Mouse (Mus musculus) left cerebral cortex, adult 8-10 months (tissue): ENCODE measurements around the gene Emc6. TPM values are rescaled to one million over a fixed set of nuclear protein-coding genes. Genes with fewer than 3 reads are reported as not detected.

Experiments
- DNase-seq, 2 experiments: peaks; one replicate each; pipeline ENCODE4 v3.0.0; 2022; ENCODE audit warnings: low spot score in 2 of 2
- total RNA-seq, 4 experiments: library from RNA; stranded (reverse); gene quantifications; 2 replicates each; pipeline ENCODE4 v1.2.4; 2022

The Emc6 gene
- total RNA-seq, 4 experiments from 2014 or later, result 39.9 to 46.8 (median 42.9) TPM

- no peak for DNase-seq
Observed at GRCm38 (mm10) chr11:73126495-73126894, 50.3 kb downstream of the Emc6 start.

Other genes with a start within 250 kb of the Emc6 start
- gene Atp2a3, start 215.9 kb downstream of the Emc6 start, total RNA-seq, result 1 to 10 TPM; 6.5 to 8.0 (median 7.1) TPM
- under 1 TPM; 0.21 to 0.89 (median 0.41) TPM for gene P2rx1, start 177.9 kb downstream of the Emc6 start, total RNA-seq
- 100 to 1,000 TPM; 107 to 111 (median 108) TPM for gene Camkk1, start 158.0 kb downstream of the Emc6 start, total RNA-seq
- 1 to 10 TPM; 8.4 to 9.4 (median 9.2) TPM for gene Ncbp3, start 129.3 kb downstream of the Emc6 start, total RNA-seq
- under 1 TPM; 0.18 to 0.37 (median 0.29) TPM for gene Itgae, start 86.5 kb downstream of the Emc6 start, total RNA-seq
- under 1 TPM in 3 of 4 experiments, not detected in 1; 0.14 to 0.30 (median 0.22) TPM for gene Haspin, start 38.7 kb downstream of the Emc6 start, total RNA-seq
- 1 to 10 TPM in 2 of 4 experiments, under 1 TPM in 2; 0.70 to 1.4 (median 0.97) TPM for gene P2rx5, start 16.6 kb downstream of the Emc6 start, total RNA-seq
- gene Tax1bp3, start within 50 bp of the Emc6 start, total RNA-seq, result 10 to 100 TPM in 3 of 4 experiments, 1 to 10 TPM in 1; 9.9 to 12.1 (median 11.0) TPM
- 10 to 100 TPM; 17.2 to 24.7 (median 19.9) TPM for gene Ctns, start 22.0 kb upstream of the Emc6 start, total RNA-seq
- gene Shpk, start 22.4 kb upstream of the Emc6 start, total RNA-seq, result 1 to 10 TPM; 3.2 to 4.1 (median 3.7) TPM
- gene Trpv1, start 57.3 kb upstream of the Emc6 start, total RNA-seq, result under 1 TPM in 1 of 4 experiments, not detected in 3; 0.16 TPM
- gene Trpv3, start 90.4 kb upstream of the Emc6 start, total RNA-seq, result under 1 TPM; 0.43 to 0.59 (median 0.47) TPM
- gene Aspa, start 152.6 kb upstream of the Emc6 start, total RNA-seq, result 10 to 100 TPM; 20.9 to 29.6 (median 25.7) TPM
- gene Gm49340, start 152.7 kb upstream of the Emc6 start, total RNA-seq, result not detected
- not detected for gene Spata22, start 152.7 kb upstream of the Emc6 start, total RNA-seq
- gene Olfr20, start 173.7 kb upstream of the Emc6 start, total RNA-seq, result not detected
- not detected for gene Olfr376, start 194.2 kb upstream of the Emc6 start, total RNA-seq
- not detected for gene Olfr1, start 222.6 kb upstream of the Emc6 start, total RNA-seq